Mouse (Mus musculus) left cerebral cortex, postnatal 14 days (tissue): ENCODE results near the gene Rara. TPM values are rescaled to one million over a fixed set of nuclear protein-coding genes. Genes with fewer than 3 reads are reported as not detected.
"Not testable (repeated sequence)": the region's sequence is repeated elsewhere in the genome, so short reads cannot be mapped to it uniquely, and the experiment has no call there.

Experiments
- DNase-seq, 2 experiments: peaks; one replicate each; pipeline ENCODE4 v3.0.0; 2021 to 2022; ENCODE audit warnings: low spot score in 2 of 2, mixed read lengths in 1 of 2
- intact Hi-C: fragments of 180-260 bp; cut with DNase I; formaldehyde crosslinking; loops from one replicate; pipeline ENCODE4 v1.15.1; 2025
- total RNA-seq, 2 experiments: library from RNA; stranded (reverse); gene quantifications; 2 replicates each; pipeline ENCODE4 v1.2.3; 2021

Gene Rara
- total RNA-seq, 2 experiments from 2014 or later: 14.6 to 15.1 TPM

GRCm38 (mm10) chr11:98919009-98919408 lies 8.6 kb upstream of the Rara start:
- intact Hi-C loops: no loop called here
- DNase-seq: no peak

GRCm38 (mm10) chr11:98921813-98922212 lies 5.8 kb upstream of the Rara start:
- DNase-seq: not testable (repeated sequence)
- intact Hi-C loops: loop anchor here (2.0 to 5.0 kb wide), 2 partner anchors 117 to 225 kb away; no protein-coding TSS in a partner anchor

DNA sequence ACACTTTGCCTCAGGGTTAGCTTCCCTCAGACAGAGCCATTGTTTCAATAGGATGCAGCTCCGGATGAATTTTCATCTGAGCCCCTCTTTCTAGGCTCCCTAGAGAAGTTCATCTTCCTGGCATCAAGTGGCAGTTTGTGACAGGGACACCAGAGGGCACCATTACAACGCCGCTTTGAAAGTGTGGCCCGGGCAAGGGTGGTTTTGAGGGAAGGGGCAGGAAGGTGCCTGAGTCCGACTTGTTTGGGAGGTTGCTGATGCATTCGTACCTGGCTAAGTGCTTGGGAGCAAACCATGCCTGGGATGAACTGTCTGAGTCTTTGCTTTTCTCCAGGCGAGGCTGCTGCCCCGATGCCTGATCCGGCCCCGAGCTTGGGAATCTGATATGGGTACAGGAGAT lies 5.3 kb upstream of the Rara start:
- intact Hi-C loops: loop anchor here (5.0 kb wide), 1 partner anchor 225 kb away; no protein-coding TSS in a partner anchor
- DNase-seq: peak in 1 of 2 experiments; percentile 70

GRCm38 (mm10) chr11:98922851-98923711 lies 4.5 kb upstream of the Rara start:
- intact Hi-C loops: loop anchor here (5.0 kb wide), 1 partner anchor 224 kb away; no protein-coding TSS in a partner anchor

GRCm38 (mm10) chr11:98924633-98925175 lies 2.9 kb upstream of the Rara start:
- intact Hi-C loops: loop anchor here (2.0 to 5.0 kb wide), 2 partner anchors 46 to 223 kb away; no protein-coding TSS in a partner anchor
- DNase-seq: no peak

More at GRCm38 (mm10) chr11:98922851-98923711, 4.5 kb upstream of the Rara start:
- not testable (repeated sequence) for DNase-seq

DNA sequence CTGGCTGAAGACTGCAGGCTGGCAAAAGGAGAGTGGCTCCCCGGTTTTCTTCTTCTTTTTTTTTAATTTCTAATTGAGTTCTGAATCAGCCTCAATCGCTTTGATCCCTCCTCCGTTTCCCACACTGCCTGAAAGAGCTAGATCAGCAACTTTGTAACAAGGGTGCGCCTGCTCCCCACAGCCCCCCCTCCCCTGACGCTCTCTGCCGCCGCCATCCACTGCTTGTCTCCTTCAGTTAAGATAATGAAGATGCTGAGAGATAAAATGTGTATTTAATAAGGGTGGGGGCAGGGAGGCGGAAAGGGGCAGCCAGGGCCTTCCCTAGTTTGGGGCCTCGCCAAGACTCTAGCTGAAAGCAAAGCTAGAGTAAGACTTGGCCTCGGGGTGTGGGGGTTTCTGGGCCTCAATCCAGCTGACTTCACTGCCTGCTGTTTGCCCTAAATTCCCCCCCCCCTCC lies 2.3 kb upstream of the Rara start:
- DNase-seq: peak in 1 of 2 experiments; percentile 61
- intact Hi-C loops: loop anchor here (2.0 kb wide), 1 partner anchor 46 kb away; no protein-coding TSS in a partner anchor

DNA sequence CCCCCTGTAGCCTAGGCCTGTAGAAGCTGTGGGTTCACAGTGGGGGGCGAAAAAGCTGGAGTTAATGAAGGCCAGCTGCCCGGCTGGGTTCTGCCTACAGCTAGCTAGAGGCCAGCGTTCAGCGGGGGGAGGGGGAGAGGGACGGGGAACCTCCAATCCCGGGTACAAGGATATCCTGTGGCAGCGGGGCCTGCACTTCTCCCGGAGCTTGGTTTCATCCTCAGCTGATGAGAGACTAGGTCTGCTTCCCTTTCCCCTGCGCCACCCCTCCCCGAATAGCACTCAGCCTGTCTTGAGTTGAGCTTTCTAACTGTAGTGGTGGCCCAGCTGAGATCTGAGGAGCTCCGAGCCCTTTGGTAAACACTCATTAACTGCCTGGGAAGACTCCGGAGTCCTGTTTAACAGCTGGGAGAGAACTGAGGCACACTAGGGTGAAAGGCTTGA lies 1.7 kb upstream of the Rara start:
- intact Hi-C loops: loop anchor here (2.0 kb wide), 1 partner anchor 45 kb away; no protein-coding TSS in a partner anchor
- DNase-seq: no peak

DNA sequence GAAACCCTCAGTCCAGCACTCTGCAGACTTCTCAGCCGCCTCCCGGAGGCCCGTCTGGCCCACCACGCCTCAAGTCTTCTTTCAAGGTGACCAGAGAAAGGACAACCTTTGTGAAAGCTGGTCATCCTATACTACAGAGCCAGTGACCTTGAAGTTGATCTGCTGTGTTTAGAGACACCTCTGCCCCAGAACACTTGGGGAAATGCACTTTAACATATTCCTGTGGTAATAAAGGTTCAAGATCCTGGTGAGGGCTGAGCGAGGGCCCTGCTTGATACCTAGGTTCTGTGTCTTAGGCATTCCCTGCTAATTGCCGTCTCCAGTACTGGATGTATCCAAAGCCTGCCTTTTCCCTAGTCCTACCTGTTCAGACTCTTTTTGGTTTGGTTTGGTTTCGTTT lies 1.1 kb upstream of the Rara start:
- DNase-seq: no peak
- intact Hi-C loops: no loop called here

DNA sequence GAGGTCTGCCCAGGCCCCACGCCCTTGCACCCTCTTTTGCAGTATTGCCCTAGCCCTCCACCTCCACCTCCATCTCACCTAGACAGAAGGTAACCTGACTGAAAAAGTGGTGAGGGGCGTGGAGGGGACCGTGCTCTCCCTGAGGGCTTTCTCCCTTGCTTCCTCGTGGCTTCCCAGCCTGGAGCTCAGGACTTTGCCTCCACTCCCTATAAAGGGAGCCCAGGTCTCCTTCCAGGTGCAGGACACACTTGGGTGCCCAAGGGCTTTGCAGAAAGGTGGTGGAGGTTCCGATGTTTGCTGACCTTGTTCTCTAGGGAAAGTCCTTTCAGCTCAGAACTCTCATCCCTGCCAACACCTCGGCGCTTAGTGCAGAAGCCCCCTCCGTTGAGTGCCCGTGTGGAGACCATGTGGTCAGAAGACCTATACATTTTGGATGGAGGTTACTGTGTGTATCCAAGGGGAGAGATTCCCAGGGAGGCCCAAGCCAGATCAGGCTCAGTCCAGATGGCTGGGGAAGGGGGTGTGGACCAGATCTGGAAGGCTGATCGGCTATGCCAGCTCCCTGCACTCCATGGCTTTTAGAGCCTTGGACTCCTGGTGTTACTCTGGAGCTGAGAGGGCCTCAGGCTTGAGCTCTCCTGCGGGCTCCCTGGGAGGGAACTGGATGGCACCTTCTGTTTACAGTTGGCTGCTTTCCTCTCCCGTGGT lies 722 bp downstream of the Rara start:
- intact Hi-C loops: no loop called here
- DNase-seq: no peak

DNA sequence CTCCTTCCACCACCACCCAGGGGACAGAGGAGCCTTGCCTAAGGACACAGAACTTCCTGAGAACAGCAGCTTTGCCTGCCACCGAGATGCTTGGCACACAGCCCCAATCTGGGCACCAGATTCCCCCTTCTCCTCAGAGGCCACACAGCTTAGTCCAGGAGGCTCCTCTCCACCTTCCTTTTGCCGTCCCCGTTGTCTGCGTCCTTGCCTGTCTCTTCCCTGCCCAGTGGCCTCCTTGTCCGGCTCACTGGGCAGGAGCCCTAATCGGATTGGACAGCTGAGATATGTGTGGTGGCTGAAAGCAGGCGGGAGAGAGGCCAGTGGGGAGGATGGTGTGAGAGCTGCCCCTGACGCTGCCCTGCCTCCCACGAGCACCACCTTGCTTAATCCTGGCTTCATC lies 1.9 kb downstream of the Rara start:
- DNase-seq: no peak
- intact Hi-C loops: no loop called here

DNA sequence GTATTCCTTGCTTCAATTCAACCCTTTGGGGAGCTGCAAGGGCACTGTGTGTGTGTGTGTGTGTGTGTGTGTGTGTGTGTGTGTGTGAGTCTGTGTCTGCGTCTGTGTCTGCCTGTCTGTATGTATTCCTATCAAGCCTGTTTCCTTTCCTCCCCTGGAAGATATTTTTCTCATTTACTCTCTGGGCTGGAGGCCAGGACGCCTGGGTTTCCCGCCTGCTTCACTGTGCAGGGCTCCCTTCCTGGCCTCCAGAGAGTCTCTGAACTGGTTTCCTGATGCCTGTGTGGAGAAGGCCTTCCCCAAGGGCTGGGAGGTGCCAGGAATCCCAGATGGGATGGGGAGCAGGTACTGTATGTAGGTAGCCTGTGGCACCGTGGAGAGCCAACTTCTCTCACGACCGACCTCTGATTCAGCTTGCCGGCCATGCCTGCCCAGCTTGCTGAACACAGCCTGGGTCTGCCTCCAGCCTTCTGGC lies 2.5 kb downstream of the Rara start:
- DNase-seq: no peak
- intact Hi-C loops: no loop called here

DNA sequence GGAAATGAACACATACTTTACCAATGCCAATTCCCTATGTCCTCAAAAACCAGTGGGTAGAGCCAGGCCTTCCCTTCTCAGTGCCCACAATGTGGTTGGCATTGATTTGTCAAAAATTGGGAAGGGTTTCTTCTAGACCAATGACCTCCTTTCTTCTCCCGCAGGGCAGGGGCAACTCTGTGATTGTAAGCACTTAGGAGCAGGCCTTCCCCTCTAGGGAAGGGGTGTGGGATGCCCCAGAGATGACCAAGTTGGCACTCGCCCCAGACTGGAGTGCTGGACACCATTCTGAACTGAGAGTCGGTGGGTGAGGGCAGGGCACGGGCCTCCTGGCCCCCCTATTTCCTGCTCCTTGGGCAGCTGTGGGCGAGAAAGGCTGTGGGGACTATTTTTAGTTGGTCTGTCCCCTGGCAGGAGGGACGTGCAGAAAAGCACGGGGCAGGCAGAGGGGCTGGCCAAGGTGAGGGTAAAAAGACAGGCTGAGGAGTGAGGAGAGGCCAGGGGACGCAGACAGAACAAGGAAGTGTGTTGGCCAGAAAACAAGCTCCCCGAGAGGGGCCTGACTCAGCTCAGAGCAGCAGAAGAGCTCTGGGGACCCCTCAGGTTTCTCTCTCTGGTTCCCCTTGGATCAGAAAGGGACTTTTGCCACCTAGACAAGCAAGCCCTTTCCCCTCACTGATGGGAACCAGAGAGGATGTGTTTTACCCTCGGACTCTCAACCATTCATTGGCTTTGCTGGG lies 3.3 kb downstream of the Rara start:
- intact Hi-C loops: no loop called here
- DNase-seq: no peak

DNA sequence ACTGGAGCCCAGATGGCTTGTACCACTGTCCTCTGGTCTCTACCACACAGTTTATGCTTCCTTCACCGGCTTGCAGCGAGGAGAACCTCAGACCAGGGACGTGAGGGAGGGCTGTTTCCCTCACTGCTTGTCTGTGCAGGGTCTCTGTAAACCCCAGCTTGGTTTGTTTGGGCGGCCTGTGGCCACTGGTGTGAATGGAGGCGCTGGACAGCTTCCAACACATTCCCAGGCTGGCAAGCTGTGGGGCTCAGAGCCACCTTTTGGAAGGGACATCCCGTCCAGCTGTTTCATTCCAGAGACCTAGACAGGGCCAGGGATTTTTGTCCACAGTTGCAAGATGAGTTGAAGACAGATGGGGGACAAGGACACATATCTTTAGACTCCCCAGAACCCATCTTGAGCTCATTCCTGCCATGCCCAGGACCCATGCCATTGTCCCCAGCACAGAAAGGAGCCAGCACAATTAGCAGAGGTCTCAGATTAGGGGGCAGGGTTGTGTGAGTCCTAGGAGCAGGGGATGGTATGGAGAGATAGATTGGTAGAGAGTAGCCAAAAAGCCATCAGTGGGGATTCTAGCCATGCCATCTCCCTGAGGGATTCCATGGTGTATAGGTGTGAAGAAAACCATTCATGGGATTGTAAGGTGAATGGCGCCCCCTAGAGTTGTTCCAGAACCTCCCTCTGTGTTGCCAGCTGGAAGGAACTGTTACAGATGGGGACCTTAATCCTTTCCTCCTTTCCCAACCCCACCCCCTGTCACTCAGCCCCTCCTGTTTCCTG lies 4.1 kb downstream of the Rara start:
- no peak for DNase-seq
- intact Hi-C loops: loop anchor here (2.0 kb wide), 1 partner anchor 39 kb away; no protein-coding TSS in a partner anchor

DNA sequence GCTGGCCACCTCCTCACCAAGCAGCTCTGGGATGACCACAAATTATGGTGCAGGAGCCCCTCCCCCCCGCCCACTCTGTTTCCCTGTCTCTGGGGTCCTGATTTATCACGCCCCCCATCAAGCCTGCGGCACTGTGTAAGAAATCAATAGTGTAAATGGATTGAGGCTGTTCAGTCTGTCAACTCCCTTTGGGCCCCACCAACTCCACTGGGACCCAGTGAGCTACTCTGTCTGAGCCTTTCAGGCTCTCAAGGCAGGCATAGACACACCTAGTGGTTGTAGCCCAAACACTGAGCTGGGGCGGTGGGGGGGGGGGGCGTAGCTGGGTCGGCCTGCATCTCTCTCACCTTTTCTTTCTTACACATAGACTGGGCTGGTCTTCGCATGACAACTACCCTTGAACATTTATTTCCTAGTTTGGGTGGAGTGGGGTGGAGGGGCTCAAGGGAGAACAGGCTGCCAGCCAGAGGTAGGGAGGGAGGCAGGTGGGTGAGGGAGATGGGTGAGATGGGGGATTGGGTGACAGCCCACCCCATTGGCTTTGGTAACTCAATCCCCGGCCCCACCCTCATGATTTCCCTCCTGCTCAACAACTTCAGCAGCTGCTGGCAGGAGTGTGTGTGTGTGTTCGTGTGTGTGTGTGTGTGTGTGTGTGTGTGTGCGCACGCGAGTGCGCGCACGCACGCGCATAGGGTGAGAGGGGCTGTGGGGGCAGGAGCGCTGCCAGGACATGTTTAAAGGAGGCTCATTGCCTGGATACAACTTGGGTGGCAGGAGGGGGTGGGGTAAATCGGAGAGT lies 4.9 kb downstream of the Rara start:
- no peak for DNase-seq
- intact Hi-C loops: loop anchor here (2.0 kb wide), 1 partner anchor 38 kb away; no protein-coding TSS in a partner anchor

DNA sequence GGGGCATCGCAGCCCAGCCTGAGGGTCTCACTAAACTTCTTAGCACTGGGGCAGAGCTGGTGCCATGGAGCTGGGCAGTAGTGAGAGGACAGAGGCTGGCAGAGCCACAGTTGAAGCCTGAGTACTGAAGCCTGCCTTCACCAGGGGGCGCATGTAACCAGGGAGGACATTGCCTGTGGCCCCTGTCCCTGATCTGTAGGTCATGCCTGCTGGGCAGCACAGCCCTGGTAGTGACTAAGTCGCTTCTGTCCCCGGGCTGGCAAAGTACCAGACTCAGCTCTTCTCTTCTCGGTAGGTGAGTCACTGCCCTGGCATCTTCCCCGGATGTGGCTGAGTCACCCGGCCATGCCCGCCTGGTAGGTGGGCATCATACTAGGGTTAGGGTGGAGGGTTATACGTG lies 5.5 kb downstream of the Rara start:
- intact Hi-C loops: loop anchor here (2.0 kb wide), 1 partner anchor 38 kb away; no protein-coding TSS in a partner anchor
- no peak for DNase-seq

GRCm38 (mm10) chr11:98933847-98934246 lies 6.2 kb downstream of the Rara start:
- DNase-seq: not testable (repeated sequence)
- intact Hi-C loops: loop anchor here (2.0 kb wide), 1 partner anchor 37 kb away; no protein-coding TSS in a partner anchor

- no peak for DNase-seq
- intact Hi-C loops: no loop called here
These were observed 6.7 kb downstream of the Rara start for GRCm38 (mm10) chr11:98934367-98934766.
